Mouse (Mus musculus): ENCODE measurements around the gene Rcc1.

Gene Rcc1

GRCm38 (mm10) chr4:132353481-132353885 is at the start of gene Rcc1:
Rcc1 (minus strand) TSS chr4:132353605.
- DNase-seq (ENCODE audit: low read depth, low spot score), result peak; percentile 96

DNA sequence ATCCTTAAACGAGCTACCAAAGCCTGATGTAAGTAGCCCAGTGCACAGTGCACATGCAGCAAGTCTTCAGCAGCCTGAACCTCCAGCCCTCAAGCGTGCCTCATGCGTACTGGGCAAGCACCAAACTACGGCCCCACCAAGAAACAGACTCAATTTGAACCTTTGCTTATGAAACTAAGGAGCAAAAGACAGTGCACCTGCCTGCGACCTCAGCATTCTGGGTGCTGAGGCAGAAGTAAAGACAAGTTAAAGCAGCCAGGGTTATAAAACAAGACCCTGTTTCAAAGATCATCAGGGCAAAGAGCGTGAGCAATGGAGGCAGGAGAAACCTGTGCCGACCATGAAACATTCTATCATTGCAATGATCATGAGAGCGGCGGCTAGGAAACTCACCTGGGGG is 47.6 kb upstream of the Rcc1 start:
- no peak for DNase-seq (ENCODE audit: low read depth, low spot score)

- no peak for DNase-seq (ENCODE audit: low read depth, low spot score)
Measured at GRCm38 (mm10) chr4:132398863-132399262, 45.5 kb upstream of the Rcc1 start.

- peak; percentile 93 for DNase-seq (ENCODE audit: low read depth, low spot score)
Measured at GRCm38 (mm10) chr4:132398045-132398774, 44.8 kb upstream of the Rcc1 start.

GRCm38 (mm10) chr4:132397120-132397519 is 43.7 kb upstream of the Rcc1 start:
- no peak for DNase-seq (ENCODE audit: low read depth, low spot score)

GRCm38 (mm10) chr4:132396251-132396650 is 42.8 kb upstream of the Rcc1 start:
- no peak for DNase-seq (ENCODE audit: low read depth, low spot score)

DNA sequence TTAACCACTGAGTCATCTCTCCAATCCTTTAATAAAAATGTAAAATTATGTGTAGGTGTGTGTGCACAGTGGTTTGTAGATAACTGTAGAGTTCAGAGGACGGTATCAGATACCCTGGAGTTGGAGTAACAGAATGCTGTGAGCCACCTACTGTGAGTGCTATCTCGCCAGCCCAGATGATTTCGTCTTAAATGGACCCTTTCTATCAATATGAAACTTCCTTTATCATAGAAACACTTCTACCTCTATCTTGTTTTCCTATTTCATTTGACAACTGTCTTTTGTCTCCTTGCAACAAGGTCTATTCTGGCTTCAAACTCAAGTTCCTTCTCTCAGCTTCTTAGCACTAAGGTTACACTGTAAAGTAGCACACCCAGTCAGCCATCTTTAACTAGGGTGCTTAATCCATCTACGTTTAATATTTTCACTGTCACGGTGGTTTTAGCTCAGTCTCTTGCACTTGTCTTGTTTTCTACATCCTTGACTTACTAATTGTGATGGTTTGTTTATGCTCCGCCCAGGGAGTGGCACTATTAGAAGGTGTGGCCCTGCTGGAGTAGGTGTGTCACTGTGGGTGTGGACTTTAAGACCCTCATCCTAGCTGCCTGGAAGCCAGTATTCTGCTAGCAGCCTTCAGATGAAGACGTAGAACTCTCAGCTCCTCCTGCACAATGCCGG is 37.8 kb upstream of the Rcc1 start:
- peak; percentile 33 for DNase-seq (ENCODE audit: low read depth, low spot score)

DNA sequence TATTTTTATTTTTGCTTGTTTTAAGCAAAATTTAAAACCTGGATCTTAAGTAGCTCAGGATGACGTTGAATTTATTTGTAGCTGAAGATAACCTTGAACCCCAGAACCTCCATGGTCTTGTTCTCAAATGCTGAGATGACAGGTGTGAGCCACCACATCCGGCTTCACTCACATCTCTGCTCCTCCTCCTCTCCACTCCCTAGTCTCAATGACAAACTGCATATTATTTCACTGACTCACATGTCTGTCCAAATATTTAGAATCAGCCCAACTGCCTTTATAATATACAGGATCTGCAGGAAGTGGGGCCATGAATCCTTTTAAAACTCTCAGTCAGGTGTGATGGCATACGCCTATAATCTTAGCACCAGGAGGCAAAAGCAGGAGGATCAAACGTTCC is 35.9 kb upstream of the Rcc1 start:
- no peak for DNase-seq (ENCODE audit: low read depth, low spot score)

- DNase-seq (ENCODE audit: low read depth, low spot score), result peak; percentile 22
Measured at GRCm38 (mm10) chr4:132387617-132388016, 34.2 kb upstream of the Rcc1 start.

DNA sequence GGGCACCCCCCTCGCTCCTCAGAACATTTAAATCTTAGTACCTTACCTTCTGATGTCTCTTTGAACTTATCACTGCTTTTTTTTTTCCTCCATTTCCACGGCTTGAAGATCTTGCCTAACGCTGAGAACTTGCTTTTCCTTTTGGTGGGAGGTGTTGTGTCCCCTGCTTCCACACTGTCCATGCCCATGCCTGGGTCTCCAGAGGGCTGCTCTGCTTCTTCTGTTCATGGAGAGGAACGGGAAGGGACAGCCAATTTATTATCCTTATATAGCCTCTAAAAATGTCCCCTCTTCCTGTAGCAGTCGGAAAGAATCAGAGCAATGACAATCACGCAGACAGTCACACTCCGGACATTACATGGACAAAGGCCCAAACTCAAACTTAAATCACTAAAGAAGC is 33.4 kb upstream of the Rcc1 start:
- DNase-seq (ENCODE audit: low read depth, low spot score), result no peak

DNA sequence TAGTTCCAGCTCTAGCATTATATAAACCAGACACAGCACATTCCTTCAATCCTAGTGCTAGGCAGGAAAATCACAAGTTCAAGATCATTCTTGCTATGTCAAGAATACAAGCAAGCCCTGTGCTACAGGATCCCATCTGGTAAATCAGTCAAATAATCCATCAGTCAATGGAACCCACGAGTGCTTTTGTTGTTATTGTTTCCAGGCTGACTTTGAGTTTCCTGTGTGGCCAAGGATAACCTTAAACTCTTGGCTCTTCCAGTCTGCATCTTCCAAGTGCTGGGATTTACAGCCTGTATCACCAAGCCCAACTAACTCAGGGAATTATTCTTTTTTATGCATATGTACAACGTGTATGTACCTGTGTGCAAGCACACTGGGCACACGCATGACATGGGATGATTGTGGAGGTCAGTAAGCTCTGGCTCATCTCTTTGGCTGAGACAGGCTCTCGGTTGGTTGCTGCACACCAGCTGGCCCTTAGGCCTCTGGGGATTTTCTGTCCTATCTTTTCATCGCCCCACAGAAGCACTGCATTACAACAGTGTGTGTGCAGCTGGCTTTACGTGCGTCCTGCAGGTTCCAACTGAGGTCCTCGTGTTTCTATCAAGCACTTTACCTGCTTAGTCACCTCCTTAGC is 32.5 kb upstream of the Rcc1 start:
- no peak for DNase-seq (ENCODE audit: low read depth, low spot score)

- DNase-seq (ENCODE audit: low read depth, low spot score), result no peak
Measured at GRCm38 (mm10) chr4:132383455-132383854, 30.1 kb upstream of the Rcc1 start.

- no peak for DNase-seq (ENCODE audit: low read depth, low spot score)
Measured at GRCm38 (mm10) chr4:132382296-132382695, 28.9 kb upstream of the Rcc1 start.

DNA sequence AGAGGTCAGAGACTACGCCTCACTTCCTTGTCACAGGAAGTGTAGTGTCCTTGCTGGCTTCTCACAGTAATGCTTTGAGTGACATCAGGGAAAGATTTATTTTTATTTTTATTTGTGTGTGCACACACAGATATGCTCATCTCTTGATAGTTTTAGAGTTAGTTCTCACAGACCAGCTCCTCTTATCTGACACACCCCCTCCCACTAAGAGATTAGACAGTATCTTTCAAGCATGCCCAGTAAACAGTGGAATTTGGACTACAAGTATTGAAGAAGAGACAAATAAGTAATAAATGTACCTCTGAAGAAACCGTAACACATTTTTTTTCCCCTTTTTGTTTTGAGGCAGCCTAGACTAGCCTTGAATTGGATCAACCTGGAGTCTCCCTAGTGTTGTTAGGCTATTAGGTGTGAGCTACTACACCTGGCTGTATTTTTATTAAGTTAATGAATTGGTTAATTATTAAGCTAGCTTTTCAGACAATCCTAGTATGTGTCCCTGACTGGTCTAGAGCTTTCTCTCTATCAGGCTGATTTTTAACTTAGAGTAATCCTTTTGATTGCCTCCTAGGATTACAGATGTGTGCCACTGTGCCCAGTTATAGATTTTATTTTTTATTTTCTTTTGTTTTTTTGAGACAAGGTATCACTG is 27.7 kb upstream of the Rcc1 start:
- DNase-seq (ENCODE audit: low read depth, low spot score), result no peak

- no peak for DNase-seq (ENCODE audit: low read depth, low spot score)
Measured at GRCm38 (mm10) chr4:132373820-132374219, 20.4 kb upstream of the Rcc1 start.

- DNase-seq (ENCODE audit: low read depth, low spot score), result no peak
Measured at GRCm38 (mm10) chr4:132369953-132370750, 16.7 kb upstream of the Rcc1 start.

GRCm38 (mm10) chr4:132367480-132368201 is 14.2 kb upstream of the Rcc1 start:
- DNase-seq (ENCODE audit: low read depth, low spot score), result no peak

DNA sequence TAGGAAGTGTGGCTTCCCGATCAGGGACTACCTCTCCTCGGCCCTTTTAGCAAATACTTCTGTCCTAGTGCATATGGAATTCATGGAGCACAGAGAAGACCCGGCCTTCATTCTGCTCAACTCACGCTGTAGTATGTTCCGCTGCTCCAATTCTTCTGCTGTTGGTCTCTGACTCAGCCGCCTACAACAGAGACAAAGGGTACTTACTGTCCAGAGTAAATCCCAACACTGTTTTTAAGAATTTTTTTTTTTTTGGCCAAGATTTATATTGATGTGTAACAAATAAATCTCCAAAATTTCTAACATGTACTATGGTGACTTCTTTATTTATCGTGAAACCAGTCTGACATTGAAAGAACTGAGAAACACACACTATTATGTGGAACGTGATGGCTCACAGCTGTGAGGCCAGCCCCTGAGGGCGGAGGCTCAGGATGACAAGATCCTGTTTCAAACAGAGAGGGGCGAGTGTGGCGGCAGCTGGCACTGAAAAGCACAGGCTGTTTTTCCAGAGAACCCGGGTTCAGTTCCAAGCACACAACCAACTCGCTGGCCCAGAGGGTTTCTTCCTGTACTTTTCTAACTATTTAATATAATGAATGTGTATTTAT is 12.2 kb upstream of the Rcc1 start:
- DNase-seq (ENCODE audit: low read depth, low spot score), result no peak

- no peak for DNase-seq (ENCODE audit: low read depth, low spot score)
Measured at GRCm38 (mm10) chr4:132363487-132363886, 10.1 kb upstream of the Rcc1 start.

DNA sequence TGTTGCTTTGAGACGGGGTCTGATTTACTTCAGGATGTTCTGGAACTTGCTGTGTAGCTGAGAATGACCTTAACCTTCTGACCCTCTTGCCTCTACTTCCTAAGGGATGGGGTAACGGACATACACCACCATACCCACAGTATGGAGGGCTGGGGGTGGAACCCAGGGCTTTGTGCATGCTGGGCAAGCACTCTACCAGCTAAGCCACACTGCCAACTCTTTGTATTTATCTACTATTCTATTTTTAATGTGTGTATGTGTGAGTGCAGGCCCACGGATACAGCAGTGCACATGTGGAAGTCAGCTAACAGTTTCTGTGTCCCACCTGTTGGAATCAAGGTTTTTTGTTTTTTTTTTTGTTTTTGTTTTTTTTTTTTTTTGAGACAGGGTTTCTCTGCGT is 6.1 kb upstream of the Rcc1 start:
- DNase-seq (ENCODE audit: low read depth, low spot score), result no peak
